Mouse (Mus musculus) kidney, adult 11 months (tissue): ENCODE data around the gene Prkd3.

ENCODE experiments used
- DNase-seq: peaks from one replicate; pipeline ENCODE4 v3.0.0; 2022

The Prkd3 gene

GRCm38 (mm10) chr17:79020208-79020983 is at the start of gene Prkd3:
TSS of gene Prkd3 (minus strand) at chr17:79020816.
- DNase-seq = peak; percentile 56

DNA sequence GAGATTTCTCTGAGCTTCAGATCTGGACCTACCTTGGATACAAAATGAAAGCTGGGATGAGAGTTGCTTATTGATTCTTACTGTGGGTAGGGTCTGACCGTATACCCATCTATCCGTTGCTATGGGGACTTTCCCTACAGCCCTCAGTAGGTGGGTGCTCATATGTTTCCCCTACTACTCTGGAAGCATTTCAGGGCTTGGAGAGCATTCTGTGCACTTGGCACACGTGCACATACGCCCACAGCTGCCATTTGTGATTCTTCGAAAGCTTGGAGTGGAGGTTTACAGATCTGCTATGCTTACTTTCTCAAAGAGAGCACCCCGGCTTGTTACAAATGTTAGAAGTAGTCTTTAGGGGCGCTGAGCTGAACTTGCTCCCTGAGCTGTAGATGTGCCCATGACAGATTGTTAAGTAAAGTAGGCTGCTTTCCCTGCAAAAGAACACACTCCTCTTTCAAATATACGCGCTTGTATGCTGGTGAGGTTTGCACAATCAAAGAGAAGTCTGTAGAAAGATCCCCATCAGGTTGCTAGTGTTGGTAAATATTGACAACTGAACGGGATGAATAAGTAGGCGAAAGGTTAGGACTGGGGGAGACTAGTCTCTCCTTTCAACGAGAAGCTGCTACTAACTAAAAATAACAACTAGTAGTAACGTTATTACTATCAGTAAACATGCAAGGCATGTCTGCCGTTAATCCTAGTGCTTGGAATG is 49.3 kb upstream of the Prkd3 start:
- no peak for DNase-seq

GRCm38 (mm10) chr17:79069019-79069418 is 48.4 kb upstream of the Prkd3 start:
- no peak for DNase-seq

- DNase-seq = no peak
These were observed 48.0 kb upstream of the Prkd3 start for GRCm38 (mm10) chr17:79068581-79068980.

DNA sequence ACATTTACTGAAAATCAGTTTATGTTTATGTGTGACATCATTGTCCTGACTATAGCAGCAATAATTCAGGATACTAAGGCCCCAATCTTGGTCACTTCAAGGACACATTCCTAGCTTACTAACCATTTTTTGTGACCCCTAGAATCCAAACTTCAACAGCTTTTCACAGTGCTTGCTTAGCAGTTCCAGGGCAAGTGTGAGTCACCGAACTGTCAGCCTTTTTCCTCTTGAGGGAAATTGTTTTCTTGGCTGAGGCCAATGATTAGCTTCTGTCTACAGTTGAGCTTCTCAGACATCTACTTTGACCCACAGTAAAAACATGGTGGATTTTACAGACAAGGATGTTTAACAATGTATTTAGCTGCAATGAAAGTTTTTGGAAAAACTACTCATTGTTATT is 43.6 kb upstream of the Prkd3 start:
- DNase-seq = no peak

DNA sequence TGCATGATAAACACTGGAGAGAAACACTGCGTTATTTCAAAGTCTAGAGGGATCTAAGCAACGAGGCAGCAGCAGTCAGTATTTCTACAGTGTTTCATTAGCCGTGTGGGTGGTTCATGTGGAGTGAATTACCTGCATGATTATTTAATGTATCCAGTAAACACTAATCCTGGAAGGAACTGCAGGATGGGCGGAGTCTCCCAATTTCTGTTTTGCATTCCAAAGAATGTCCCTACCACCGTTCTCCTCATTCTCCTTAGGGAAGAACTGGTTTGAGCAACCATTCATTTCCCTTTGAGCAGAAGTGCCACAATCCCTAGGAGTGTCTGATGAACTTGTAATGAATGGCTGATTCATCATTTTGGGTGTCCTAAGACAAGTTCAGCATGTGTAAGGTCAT is 39.6 kb upstream of the Prkd3 start:
- no peak for DNase-seq

DNA sequence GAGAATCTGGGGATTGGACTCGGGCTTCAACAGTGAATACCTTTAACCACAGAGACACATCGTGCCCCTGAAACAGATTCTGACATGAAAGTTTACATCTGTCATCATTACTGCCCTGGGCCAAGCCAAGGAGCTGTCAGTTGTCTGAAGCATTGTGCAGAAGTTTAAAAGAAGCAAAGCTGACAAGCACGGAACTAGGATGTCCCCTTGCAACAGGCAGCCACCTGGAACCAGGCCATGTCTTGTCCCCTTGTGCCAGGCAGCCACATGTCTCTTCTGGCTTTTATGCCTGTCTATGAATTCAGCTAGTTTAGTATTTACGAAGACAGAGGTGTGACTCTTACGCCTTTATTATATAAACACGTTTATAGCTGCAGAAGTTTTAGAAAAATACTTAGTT is 37.7 kb upstream of the Prkd3 start:
- no peak for DNase-seq

DNA sequence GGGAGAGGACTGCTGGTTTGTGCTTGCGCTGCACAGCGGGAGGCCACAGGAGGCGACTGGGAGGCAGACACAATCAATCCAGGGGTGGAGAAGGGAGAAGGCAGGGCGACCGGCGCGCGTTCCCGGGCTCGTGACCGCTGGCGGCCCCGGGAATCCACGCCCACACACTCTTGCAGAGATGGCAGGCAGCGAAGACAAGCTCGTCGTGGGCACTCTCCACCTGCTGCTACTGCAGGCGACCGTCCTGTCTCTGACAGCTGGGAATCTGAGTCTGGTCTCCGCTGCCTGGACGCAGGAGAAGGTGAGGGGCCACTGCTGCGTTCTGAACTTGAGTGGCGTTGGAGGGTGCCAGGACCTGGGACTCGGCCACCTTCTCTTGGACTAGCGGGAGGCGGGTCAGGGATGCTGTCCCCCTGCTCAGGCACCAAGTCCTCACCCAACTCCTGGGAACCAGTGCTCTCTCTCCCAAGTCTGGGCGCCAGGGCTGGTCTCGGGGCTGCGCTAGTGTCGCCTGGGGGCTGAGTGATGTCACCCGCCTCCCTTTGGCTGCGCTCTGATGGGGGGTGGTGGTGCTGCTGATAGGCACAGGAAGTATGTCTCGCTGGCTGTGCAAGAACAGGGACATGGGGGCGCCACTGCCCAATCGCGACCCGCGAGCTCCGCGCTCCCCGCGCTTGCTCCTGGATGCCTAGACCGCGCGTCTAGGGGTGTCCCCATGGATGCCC is 31.6 kb upstream of the Prkd3 start:
- peak; percentile 35 for DNase-seq

- no peak for DNase-seq
These were observed 31.0 kb upstream of the Prkd3 start, which contains the start of gene Qpct for GRCm38 (mm10) chr17:79051606-79052005. TSS of gene Qpct (plus strand) at chr17:79051906.

- DNase-seq = no peak
These were observed 23.1 kb upstream of the Prkd3 start for GRCm38 (mm10) chr17:79043705-79044104.

- DNase-seq = no peak
These were observed 19.0 kb upstream of the Prkd3 start for GRCm38 (mm10) chr17:79039660-79040059.

GRCm38 (mm10) chr17:79032782-79033181 is 12.2 kb upstream of the Prkd3 start:
- DNase-seq = no peak

DNA sequence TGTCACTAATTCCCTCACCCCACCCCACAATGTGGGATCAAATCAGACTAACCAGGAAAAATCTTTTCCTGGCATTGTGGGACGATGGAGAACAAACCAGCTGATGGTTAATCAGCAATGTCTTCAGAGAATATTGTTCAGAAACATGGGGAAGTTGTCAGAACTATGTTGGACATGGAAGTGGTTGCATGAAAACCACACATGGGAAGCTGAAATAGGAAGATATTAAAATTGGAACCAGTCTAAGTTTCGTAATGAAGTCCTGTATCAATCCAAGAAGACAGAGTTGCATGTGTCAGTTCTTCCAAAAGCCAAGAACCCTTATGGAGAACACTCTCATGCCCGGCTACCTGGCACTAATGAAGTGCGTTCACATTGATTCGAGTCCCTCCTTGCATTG is 11.0 kb upstream of the Prkd3 start:
- no peak for DNase-seq

DNA sequence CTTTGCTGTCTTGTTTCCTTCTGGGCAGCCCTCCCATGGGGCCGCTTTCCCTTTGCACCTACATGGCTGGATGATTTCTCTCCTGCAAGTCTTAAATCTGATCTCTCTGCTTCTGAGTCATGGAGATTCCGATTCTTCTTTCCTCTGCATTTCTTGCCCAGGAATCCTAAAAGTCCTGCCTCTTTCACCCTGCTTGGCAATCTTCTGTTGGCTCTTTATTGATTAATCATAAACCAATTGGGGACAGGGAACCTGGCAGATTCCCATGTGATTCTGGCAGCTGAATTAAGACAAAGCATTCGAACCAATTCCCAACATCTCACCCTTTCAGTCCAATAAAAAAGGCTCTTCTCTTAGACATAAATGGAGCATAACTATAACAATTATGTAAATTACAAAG is 8.6 kb upstream of the Prkd3 start:
- DNase-seq = no peak

DNA sequence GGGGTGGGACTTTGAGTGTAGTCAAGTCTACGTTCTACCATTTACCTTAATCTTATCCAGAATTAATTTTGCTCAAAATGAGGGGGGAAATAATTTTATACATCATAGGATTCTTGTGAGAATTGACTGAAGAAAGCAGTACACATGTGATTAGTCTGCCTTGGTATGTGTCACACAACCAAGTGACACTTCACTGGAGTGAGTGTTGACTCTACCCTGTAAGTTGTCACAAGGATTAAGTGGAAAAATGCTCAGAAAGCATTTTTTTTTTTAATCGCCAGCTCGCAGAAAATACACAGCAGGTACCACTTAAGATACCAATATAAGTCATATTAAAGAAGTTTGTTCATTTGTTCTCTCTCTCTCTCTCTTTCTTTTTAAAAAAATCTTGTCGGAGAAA is 3.9 kb upstream of the Prkd3 start:
- no peak for DNase-seq

DNA sequence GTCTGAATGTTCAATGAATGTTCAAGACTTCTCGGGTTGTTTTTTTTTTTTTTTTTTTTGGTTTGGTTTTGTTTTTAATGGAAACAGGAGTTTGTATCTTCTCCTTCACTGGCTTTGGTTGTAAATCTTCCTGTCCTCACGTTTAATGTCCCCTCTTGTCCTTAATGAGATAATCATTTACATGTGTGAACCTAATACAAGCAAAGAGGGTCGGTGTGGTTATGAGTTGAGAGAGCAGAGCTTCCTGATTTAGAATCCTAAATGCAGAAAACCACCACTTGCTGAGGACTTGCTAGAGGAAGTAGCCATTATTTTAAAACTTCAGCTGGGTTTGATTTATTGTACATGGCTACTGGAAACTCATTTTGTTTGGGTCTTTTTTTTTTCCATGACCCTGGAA is 2.1 kb upstream of the Prkd3 start:
- no peak for DNase-seq

GRCm38 (mm10) chr17:79020984-79021335 is 344 bp upstream of the Prkd3 start:
- DNase-seq = no peak

DNA sequence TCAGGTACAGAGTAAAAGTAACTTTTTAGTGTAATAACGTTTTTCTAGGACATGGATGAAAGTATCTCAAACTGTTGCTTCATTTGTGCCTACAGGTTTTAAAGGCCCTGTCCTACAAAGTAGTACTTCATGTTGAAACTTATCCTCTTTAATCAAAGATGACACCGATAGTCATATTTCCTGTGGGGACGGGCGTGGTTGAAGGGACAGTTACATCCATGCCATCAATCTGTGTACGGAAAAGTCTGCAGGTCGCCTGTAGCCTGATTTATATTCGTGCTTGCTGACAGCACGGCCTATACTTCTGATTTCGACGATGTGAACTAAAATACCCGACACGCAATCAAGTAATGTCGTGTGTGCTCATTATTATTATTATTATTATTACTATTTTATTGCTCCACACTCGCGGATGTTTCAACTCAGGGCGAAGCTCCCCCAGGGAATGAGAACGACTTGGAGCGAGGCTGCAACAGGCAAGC is 849 bp downstream of the Prkd3 start:
- DNase-seq = no peak

- DNase-seq = no peak
These were observed 2.2 kb downstream of the Prkd3 start for GRCm38 (mm10) chr17:79018422-79018821.

DNA sequence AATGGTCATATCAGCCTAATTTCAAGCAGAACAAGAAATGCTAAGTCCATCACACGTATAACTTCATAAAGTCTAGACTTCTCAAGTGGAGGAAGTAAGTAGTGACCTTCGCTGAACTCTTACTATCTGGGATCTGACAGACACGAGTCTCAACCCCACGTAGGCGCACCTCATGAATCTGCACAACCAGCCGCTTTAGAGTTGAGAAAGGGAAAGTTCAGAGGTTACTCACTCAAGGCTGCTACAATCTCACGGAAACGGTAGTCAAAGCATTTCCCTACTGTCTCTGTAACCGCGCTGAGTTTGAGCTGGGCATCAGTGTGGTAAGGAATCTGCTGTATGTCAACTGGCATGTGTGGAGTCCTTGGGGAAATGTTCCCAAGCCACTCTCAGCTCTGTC is 4.8 kb downstream of the Prkd3 start:
- no peak for DNase-seq

DNA sequence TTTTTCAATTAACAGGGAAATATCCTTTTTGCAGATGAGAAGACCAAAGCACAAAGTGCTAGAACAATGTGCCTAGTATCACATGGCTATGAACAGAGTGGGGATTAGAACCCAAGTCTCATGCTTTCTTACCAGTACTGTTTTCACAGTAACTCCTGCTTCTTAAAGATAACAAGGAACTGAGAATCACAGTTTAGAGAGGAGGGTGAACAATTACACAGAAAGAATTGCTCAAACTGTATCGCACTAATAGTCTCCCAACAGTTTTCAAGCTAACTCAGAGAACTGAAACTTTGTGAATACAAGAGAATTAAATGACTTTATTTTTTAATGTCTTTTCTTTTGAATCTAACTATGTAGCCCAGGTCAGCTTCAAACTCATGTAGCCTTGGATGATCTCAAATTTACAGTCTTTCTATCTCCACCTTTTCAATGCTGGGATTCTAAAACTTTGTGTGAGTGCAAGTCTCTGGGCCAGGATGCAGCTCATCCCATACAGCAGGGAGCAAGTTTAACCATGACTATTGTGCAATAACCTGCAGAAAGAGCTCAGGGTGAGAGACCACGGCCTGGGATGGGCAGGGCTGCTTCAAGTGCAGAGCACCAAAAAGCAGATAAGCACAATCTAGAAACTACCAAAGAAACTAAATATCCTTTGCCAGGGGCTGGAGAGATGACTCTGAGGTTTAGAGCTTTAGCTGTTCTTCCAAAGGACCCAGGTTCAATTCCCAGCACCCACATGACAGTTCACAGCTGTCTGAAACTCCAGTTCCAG is 5.5 kb downstream of the Prkd3 start:
- DNase-seq = no peak

DNA sequence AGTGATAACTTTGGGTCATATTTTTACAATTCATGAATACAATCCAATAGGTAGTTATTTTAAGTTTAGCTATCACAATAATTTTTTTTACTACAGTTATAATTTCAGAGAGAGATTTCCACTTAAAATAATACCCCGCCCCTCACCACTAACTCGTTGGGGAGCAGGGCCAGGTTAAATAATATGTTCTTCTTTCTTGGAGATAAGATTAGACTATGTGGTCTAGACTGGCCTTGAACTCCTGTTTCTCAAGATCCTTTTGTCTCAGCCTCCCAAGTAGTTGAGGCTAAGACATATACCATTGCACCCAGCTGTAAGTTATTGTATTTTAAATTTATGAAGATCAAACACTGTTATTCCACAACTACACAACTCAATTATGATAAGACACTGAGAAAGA is 7.0 kb downstream of the Prkd3 start:
- DNase-seq = no peak

DNA sequence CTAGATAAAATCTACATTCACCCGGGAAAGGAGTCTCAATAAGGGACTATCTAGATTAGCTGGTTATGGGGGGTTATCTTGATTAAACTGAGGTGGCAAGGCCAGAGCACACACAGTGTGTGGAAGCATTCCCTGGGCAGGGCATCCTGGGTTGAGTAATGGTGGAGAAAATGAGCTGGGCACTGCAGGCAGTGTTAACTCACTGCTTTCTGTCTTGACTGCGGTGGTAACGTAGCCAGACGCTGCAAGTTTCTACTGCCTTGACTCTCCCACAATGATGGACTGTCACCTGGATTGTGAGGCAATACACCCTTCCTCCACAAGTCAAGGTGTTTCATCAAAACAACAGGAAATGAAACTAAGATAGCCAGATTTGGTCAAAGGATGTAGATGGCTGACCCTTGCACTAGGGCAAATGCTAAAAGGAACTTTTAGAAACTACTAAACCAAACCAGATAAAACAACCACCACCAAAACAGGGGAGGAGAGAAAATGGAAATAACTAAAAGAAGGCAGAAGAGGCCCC is 20.8 kb downstream of the Prkd3 start:
- no peak for DNase-seq
